Mouse (Mus musculus) c-Kit-positive CD71-negative TER-119-negative erythroid progenitor cells, embryonic 14.5 days (primary cell): ENCODE data around the gene Gm266.

Experiments
- DNase-seq: peaks from one replicate; pipeline ENCODE4 v3.0.0-alpha.2; 2013; ENCODE audit warnings: low read depth

The Gm266 gene

GRCm38 (mm10) chr12:111436640-111437039 is 49.0 kb downstream of the Gm266 start:
- no peak for DNase-seq

DNA sequence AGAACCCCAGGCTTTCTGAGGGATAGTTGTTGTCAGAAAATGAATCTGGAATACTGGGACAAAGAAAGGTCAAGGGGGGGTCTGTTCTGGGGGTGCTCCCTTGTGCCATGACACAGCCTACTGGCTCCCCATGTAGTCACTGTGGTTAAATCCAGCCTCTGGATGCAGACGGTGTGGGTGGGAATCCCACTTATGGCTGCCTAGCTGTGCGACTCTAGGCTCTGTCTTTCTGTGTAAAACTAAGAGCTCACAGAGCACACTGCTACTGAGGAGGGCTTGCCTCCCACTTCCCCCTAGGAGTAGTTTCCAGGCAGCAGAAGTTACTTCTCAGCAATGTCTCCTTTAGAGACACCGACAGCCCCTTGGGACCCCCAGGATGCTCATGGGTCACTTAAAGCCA is 49.5 kb downstream of the Gm266 start:
- no peak for DNase-seq

GRCm38 (mm10) chr12:111434745-111435327 is 50.8 kb downstream of the Gm266 start:
- DNase-seq, result no peak
